Mouse (Mus musculus): Measurements from ENCODE around the gene Krt87. TPM values are rescaled to one million over a fixed set of nuclear protein-coding genes. Genes with fewer than 3 reads are reported as not detected.

Krt87 gene
- polyA plus RNA-seq, 1 experiment from 2014 or later: 1.0 TPM

- Histone ChIP-seq H3K27ac (ENCODE audit: low read depth, low read length) (no peak overlapping the region), H3K9ac (ENCODE audit: low read depth, low read length) (no peak overlapping the region), H3K9me3 (ENCODE audit: control insufficient read depth, low read length) (no peaks in the 10 kb centered on the region), H3K27me3 (replicated peaks; ENCODE audit: control insufficient read depth, insufficient read depth, low read length) (no peaks in the 10 kb centered on the region), H3K4me3 (ENCODE audit: low read length) (no peak overlapping the region), H3K4me2 (ENCODE audit: low read length) (no peak overlapping the region), H3K4me1 (ENCODE audit: control insufficient read depth, insufficient read depth, low read depth, low read length) (no peaks in the 10 kb centered on the region), H3K36me3 (ENCODE audit: control insufficient read depth, insufficient read depth, low read length) (no peaks in the 10 kb centered on the region)
- 88% methylated on average over 7 of the region's 7 CpGs for WGBS
- no peak for ATAC-seq
Observed at GRCm38 (mm10) chr15:101384610-101385009, 54.0 kb downstream of the Krt87 start.

DNA sequence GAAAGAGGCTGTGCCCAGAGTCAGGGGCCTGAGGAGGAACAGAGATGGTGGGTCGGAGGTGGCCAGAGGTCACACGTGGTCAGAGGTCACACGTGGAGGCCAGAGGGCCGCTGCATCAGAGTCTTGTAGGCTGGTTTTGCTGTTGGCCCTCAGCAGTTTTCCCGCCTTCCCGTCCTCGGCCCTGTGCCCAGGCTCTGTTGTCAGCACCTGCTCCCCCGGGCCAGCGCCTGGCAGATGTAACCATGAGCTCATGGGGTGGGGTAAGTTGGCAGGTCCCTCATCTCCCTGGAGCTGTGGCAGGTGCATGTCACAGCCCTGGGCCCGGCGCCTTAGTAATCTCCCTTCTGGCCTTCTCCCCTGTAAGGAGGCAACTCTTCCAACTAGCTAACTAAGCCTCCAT, 55.8 kb downstream of the Krt87 start:
- no peak overlapping the region for H3K27ac ChIP-seq (ENCODE audit: low read depth, low read length)
- H3K27me3 ChIP-seq (replicated peaks; ENCODE audit: control insufficient read depth, insufficient read depth, low read length): no peaks in the 10 kb centered on the region
- no peaks in the 10 kb centered on the region for H3K36me3 ChIP-seq (ENCODE audit: control insufficient read depth, insufficient read depth, low read length)
- H3K9me3 ChIP-seq (ENCODE audit: control insufficient read depth, low read length): no peaks in the 10 kb centered on the region
- H3K4me2 ChIP-seq (ENCODE audit: low read length): no peak overlapping the region
- ATAC-seq: no peak; the same call in 1 of the 2 replicates
- 72% methylated on average over 11 of the region's 11 CpGs for WGBS
- no peaks in the 10 kb centered on the region for H3K4me1 ChIP-seq (ENCODE audit: control insufficient read depth, insufficient read depth, low read depth, low read length)
- H3K9ac ChIP-seq (ENCODE audit: low read depth, low read length): no peak overlapping the region
- no peak overlapping the region for H3K4me3 ChIP-seq (ENCODE audit: low read length)

GRCm38 (mm10) chr15:101381758-101382157, 56.8 kb downstream of the Krt87 start:
- Histone ChIP-seq H3K27me3 (replicated peaks; ENCODE audit: control insufficient read depth, insufficient read depth, low read length) (no peaks in the 10 kb centered on the region), H3K36me3 (ENCODE audit: control insufficient read depth, insufficient read depth, low read length) (no peaks in the 10 kb centered on the region), H3K9me3 (ENCODE audit: control insufficient read depth, low read length) (no peaks in the 10 kb centered on the region), H3K4me2 (ENCODE audit: low read length) (no peak overlapping the region), H3K9ac (ENCODE audit: low read depth, low read length) (no peak overlapping the region), H3K4me3 (ENCODE audit: low read length) (no peak overlapping the region), H3K27ac (ENCODE audit: low read depth, low read length) (no peak overlapping the region), H3K4me1 (ENCODE audit: control insufficient read depth, insufficient read depth, low read depth, low read length) (no peaks in the 10 kb centered on the region)
- ATAC-seq: no peak
- WGBS: 70% methylated on average over 9 of the region's 9 CpGs

Other genes with a start within 250 kb of the Krt87 start
- gene Grasp, start 214.6 kb downstream of the Krt87 start, polyA plus RNA-seq (2015; fragmentation: Nextera tagmentation; extraction: Ambion mirVana): 1.1 and 1.7 TPM in 2 replicates
- 6.8 and 7.2 TPM in 2 replicates for gene Nr4a1, start 184.5 kb downstream of the Krt87 start, polyA plus RNA-seq (2015; fragmentation: Nextera tagmentation; extraction: Ambion mirVana)
- gene Atg101, start 154.5 kb downstream of the Krt87 start, polyA plus RNA-seq (2015; fragmentation: Nextera tagmentation; extraction: Ambion mirVana): 79.6 and 81.3 TPM in 2 replicates
- 0.13 and 0.21 TPM in 2 replicates for gene 6030408B16Rik, start 145.6 kb downstream of the Krt87 start, polyA plus RNA-seq (2015; fragmentation: Nextera tagmentation; extraction: Ambion mirVana)
- gene Krt80, start 68.6 kb downstream of the Krt87 start, polyA plus RNA-seq (2015; fragmentation: Nextera tagmentation; extraction: Ambion mirVana): 0.25 and 0.38 TPM in 2 replicates
- 1.1 and 1.3 TPM in 2 replicates for gene Krt7, start 27.8 kb downstream of the Krt87 start, polyA plus RNA-seq (2015; fragmentation: Nextera tagmentation; extraction: Ambion mirVana)
- gene Krt88, start 8.9 kb upstream of the Krt87 start, polyA plus RNA-seq (2015; fragmentation: Nextera tagmentation; extraction: Ambion mirVana): not detected in 2 replicates
- gene Krt81, start 24.9 kb upstream of the Krt87 start, polyA plus RNA-seq (2015; fragmentation: Nextera tagmentation; extraction: Ambion mirVana): 0.20 TPM in 1 of 2 replicates, not detected in the other
- gene Krt86, start 34.7 kb upstream of the Krt87 start, polyA plus RNA-seq (2015; fragmentation: Nextera tagmentation; extraction: Ambion mirVana): 0.10 and 0.12 TPM in 2 replicates
- not detected in 2 replicates for gene Krt83, start 52.7 kb upstream of the Krt87 start, polyA plus RNA-seq (2015; fragmentation: Nextera tagmentation; extraction: Ambion mirVana)
- gene Gm49425, start 78.5 kb upstream of the Krt87 start, polyA plus RNA-seq (2015; fragmentation: Nextera tagmentation; extraction: Ambion mirVana): not detected in 2 replicates
- gene Krt84, start 94.0 kb upstream of the Krt87 start, polyA plus RNA-seq (2015; fragmentation: Nextera tagmentation; extraction: Ambion mirVana): not detected in 2 replicates
- gene Krt82, start 111.9 kb upstream of the Krt87 start, polyA plus RNA-seq (2015; fragmentation: Nextera tagmentation; extraction: Ambion mirVana): not detected in 2 replicates
- 0.11 and 0.29 TPM in 2 replicates for gene Krt90, start 124.1 kb upstream of the Krt87 start, polyA plus RNA-seq (2015; fragmentation: Nextera tagmentation; extraction: Ambion mirVana)
- 0.20 and 0.24 TPM in 2 replicates for gene Krt75, start 135.1 kb upstream of the Krt87 start, polyA plus RNA-seq (2015; fragmentation: Nextera tagmentation; extraction: Ambion mirVana)
- not detected in 2 replicates for gene Gm5414, start 189.4 kb upstream of the Krt87 start, polyA plus RNA-seq (2015; fragmentation: Nextera tagmentation; extraction: Ambion mirVana)
- not detected in 2 replicates for gene Gm5478, start 208.6 kb upstream of the Krt87 start, polyA plus RNA-seq (2015; fragmentation: Nextera tagmentation; extraction: Ambion mirVana)
- gene Krt6b, start 241.5 kb upstream of the Krt87 start, polyA plus RNA-seq (2015; fragmentation: Nextera tagmentation; extraction: Ambion mirVana): not detected in 2 replicates